Mouse (Mus musculus) lung, postnatal 0 days (tissue): ENCODE data around the gene 1700029H14Rik.

Experiments
- CTCF ChIP-seq: IDR thresholded peaks from 2 replicates; pipeline ENCODE4 v1.5.1; 2016; ENCODE audit warnings: antibody characterized with exemption, mild to moderate bottlenecking
- EP300 ChIP-seq: IDR thresholded peaks from 2 replicates; pipeline ENCODE4 v1.6.1; 2016; ENCODE audit warnings: antibody characterized with exemption, mild to moderate bottlenecking, control low read depth

DNA sequence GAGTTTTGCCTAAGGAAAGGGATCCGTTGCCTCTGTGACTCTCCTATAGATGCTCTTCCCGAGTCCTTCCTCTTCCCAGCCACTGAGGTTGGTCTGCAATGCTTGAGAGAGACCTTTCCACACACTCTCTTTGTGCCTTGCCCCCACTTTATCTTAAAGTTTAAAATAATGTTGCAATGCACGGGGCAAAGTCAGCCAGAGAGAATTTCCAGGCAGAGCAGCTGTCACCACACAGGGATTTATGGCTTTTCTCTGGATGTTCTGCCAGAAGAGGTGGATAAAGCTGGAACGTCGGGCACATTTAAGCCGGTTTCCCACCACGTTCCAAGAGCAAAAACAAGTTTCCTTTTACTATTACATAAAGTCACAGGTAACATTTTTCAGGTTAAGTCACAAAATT is 40.9 kb downstream of the 1700029H14Rik start:
- no peak for TF ChIP-seq CTCF
- TF ChIP-seq EP300 = no peak
